Mouse (Mus musculus): ENCODE measurements around the gene Scn1b. TPM values are rescaled to one million over a fixed set of nuclear protein-coding genes. Genes with fewer than 3 reads are reported as not detected.

Gene Scn1b
- polyA plus RNA-seq, 1 experiment from 2014 or later = 6.8 TPM

DNA sequence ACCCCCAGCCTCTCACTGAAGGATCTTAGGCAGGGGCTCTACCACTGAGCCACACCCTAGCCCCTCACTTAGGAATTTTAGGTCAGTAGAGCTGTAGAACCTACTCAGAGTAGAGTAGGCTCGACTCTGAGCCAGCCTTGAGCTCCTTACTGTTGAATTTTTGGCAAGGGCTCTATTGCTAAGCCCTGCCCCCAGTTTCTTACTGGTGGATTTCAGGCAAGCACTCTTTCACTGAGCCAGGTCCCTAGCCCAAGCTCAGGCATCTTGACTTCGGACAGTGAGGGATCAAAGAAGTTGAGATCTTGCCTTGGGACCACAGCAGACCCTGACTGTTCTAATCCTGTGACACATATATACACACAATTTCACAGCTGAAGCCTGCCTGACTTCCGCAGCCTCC is 3.1 kb downstream of the Scn1b start:
- WGBS = 86% methylated on average over 3 of the region's 3 CpGs
- no peak overlapping the region for H3K27ac ChIP-seq (replicated peaks)
- peaks cover 21% of the 10 kb centered on the region for H3K4me1 ChIP-seq (replicated peaks)
- H3K4me3 ChIP-seq = no peak overlapping the region
- no peak overlapping the region for H3K4me2 ChIP-seq
- peaks cover 7% of the 10 kb centered on the region for H3K36me3 ChIP-seq
- no peaks in the 10 kb centered on the region for H3K9me3 ChIP-seq
- ATAC-seq (ENCODE audit: low read depth) = no peak
- no peak overlapping the region for H3K9ac ChIP-seq
- peaks cover 35% of the 10 kb centered on the region for H3K27me3 ChIP-seq

- 91% methylated on average over 16 of the region's 16 CpGs for WGBS
- ATAC-seq (ENCODE audit: low read depth) = no peak
These were observed 3.9 kb downstream of the Scn1b start for GRCm38 (mm10) chr7:31122641-31123631.

DNA sequence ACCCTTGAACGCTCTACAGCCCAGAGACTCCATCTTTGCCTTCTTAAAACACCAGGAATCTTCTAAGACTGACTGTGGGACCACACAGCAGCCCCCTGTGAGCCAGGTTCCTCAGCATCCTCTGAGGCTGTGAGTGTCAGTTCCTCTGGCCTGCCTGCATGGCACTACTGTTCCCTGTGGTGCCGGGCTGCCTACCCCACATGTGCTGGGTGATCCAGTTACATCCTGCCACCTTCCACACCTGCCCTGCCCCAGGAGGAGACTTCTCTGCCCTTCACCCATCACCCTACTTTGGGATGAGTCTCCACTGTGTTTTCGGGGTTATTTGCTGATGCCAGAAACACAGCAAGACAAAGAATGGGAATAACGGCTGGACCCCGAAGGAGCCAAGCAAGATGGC is 7.2 kb downstream of the Scn1b start:
- 86% methylated on average over 5 of the region's 5 CpGs for WGBS
- H3K27me3 ChIP-seq = peaks cover 11% of the 10 kb centered on the region
- H3K4me2 ChIP-seq = no peak overlapping the region
- no peak overlapping the region for H3K9ac ChIP-seq
- no peaks in the 10 kb centered on the region for H3K9me3 ChIP-seq
- H3K4me1 ChIP-seq (replicated peaks) = 0 out of 2 replicates have a peak, but pooled peaks cover 8% of the 10 kb centered on the region
- no peak for ATAC-seq (ENCODE audit: low read depth)
- H3K36me3 ChIP-seq = no peaks in the 10 kb centered on the region
- H3K4me3 ChIP-seq = no peak overlapping the region
- no peak overlapping the region for H3K27ac ChIP-seq (replicated peaks)

More at GRCm38 (mm10) chr7:31122641-31123631, 3.9 kb downstream of the Scn1b start:
- Histone ChIP-seq H3K27ac (replicated peaks) (no peak overlapping the region), H3K4me3 (no peak overlapping the region), H3K36me3 (no peaks in the 10 kb centered on the region), H3K27me3 (peaks cover 35% of the 10 kb centered on the region), H3K9me3 (no peaks in the 10 kb centered on the region), H3K9ac (no peak overlapping the region), H3K4me2 (no peak overlapping the region), H3K4me1 (replicated peaks) (peaks cover 21% of the 10 kb centered on the region)

GRCm38 (mm10) chr7:31118486-31118885 is 8.3 kb downstream of the Scn1b start:
- Histone ChIP-seq H3K9ac (no peak overlapping the region), H3K9me3 (no peaks in the 10 kb centered on the region), H3K4me2 (no peak overlapping the region), H3K4me3 (no peak overlapping the region), H3K36me3 (no peaks in the 10 kb centered on the region), H3K27ac (replicated peaks) (no peak overlapping the region), H3K27me3 (peaks cover 7% of the 10 kb centered on the region; the same call in 1 of the 2 replicates), H3K4me1 (replicated peaks) (0 out of 2 replicates have a peak, but pooled peaks cover 8% of the 10 kb centered on the region)
- ATAC-seq (ENCODE audit: low read depth) = no peak
- 77% methylated on average over 7 of the region's 7 CpGs for WGBS

GRCm38 (mm10) chr7:31117465-31117864 is 9.3 kb downstream of the Scn1b start:
- 78% methylated on average over 11 of the region's 11 CpGs for WGBS
- no peaks in the 10 kb centered on the region for H3K9me3 ChIP-seq
- no peak overlapping the region for H3K27ac ChIP-seq (replicated peaks)
- H3K4me1 ChIP-seq (replicated peaks) = 0 out of 2 replicates have a peak, but pooled peaks cover 8% of the 10 kb centered on the region
- H3K4me3 ChIP-seq = no peak overlapping the region
- ATAC-seq (ENCODE audit: low read depth) = no peak
- H3K9ac ChIP-seq = no peak overlapping the region
- no peaks in the 10 kb centered on the region for H3K36me3 ChIP-seq
- H3K4me2 ChIP-seq = no peak overlapping the region
- H3K27me3 ChIP-seq = peaks cover 7% of the 10 kb centered on the region; the same call in 1 of the 2 replicates

DNA sequence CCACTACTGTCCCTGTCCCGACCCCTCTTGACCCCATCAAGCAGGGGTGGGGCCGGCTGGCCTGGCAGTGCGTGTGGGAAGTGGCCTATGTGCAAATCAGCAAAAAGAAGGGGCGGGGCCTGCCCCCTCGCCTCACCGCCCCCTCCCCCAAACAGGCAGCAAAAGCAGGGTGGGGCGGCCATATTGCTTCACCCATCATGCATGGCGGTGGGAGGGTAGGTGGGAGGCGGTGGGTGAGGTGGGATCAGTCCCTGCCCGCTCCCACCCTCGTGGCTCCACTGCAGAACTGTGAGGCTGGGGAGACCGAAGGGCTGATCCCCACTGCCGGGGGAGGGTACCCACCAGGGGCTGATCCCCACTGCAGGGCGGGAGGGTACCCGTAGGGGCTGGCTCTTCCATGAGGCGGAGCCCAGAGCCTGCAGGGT is 10.1 kb downstream of the Scn1b start:
- no peak overlapping the region for H3K27ac ChIP-seq (replicated peaks)
- ATAC-seq (ENCODE audit: low read depth) = no peak
- 39% methylated on average over 16 of the region's 16 CpGs for WGBS

DNA sequence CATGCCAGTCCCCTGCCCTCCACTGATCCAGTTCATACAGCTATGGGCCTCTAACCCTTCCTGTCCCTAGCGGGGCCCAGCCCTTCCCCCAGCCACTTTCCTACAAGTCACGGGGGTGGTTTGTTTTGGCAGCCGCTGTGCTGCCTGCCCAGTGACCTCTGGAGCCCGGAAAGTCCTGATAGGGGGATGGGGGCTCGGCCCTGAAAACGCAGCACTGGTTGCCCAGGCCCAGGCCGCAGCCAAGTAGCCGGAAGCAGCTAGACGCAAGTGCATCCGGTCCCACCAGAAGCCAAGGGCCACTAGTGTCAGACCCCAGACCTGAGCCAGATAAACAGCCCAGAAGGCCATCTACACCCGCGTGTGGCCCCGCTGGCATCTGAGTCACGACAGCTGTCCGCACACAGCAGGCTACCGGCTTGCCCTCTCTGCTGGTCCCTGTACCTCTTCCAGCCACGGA is 11.2 kb downstream of the Scn1b start:
- H3K36me3 ChIP-seq = no peaks in the 10 kb centered on the region
- 31% methylated on average over 17 of the region's 17 CpGs for WGBS
- 0 out of 2 replicates have a peak, but pooled peaks cover 8% of the 10 kb centered on the region for H3K4me1 ChIP-seq (replicated peaks)
- no peak overlapping the region for H3K4me3 ChIP-seq
- no peak overlapping the region for H3K27ac ChIP-seq (replicated peaks)
- ATAC-seq (ENCODE audit: low read depth) = no peak
- H3K9me3 ChIP-seq = no peaks in the 10 kb centered on the region
- no peak overlapping the region for H3K9ac ChIP-seq
- H3K27me3 ChIP-seq = peaks cover 7% of the 10 kb centered on the region; the same call in 1 of the 2 replicates
- no peak overlapping the region for H3K4me2 ChIP-seq

More for the DNA sequence above, 10.1 kb downstream of the Scn1b start:
- Histone ChIP-seq H3K27me3 (peaks cover 7% of the 10 kb centered on the region; the same call in 1 of the 2 replicates), H3K4me2 (no peak overlapping the region), H3K4me1 (replicated peaks) (0 out of 2 replicates have a peak, but pooled peaks cover 8% of the 10 kb centered on the region), H3K9ac (no peak overlapping the region), H3K9me3 (no peaks in the 10 kb centered on the region), H3K36me3 (no peaks in the 10 kb centered on the region), H3K4me3 (no peak overlapping the region)

- Histone ChIP-seq H3K27ac (replicated peaks) (no peak within 1 kb of the TSS), H3K4me3 (no peak within 1 kb of the TSS), H3K9me3 (no peaks in the 10 kb centered on the region), H3K27me3 (peaks cover 7% of the 10 kb centered on the region; the same call in 1 of the 2 replicates), H3K4me1 (replicated peaks) (0 out of 2 replicates have a peak, but pooled peaks cover 8% of the 10 kb centered on the region), H3K9ac (no peak within 1 kb of the TSS), H3K4me2 (no peak within 1 kb of the TSS), H3K36me3 (no peaks in the 10 kb centered on the region)
- 19% methylated on average over 15 of the region's 15 CpGs for WGBS
- ATAC-seq (ENCODE audit: low read depth) = no peak
These were observed 11.6 kb downstream of the Scn1b start, which contains the start of gene Hpn for GRCm38 (mm10) chr7:31115182-31115581. Hpn (minus strand) TSS chr7:31115290.

DNA sequence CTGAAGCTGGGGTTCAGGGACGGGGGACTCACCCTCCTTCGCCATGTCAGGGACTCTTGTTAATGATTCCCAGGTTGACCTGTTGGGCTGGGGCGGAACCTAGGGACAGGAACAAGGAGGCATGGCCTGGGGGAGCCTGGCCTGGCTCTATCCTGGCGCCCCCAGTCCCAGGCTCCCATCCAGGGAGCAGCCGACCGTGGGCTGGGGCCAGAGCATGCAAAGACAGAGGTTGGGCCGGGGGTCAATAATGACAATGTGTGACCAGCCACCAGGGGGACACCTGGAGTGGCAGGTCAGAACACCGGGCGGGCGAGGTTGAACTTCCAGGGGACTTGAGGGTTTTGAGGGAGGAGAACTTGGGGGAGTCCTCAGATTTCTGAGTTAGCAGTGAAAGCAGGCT is 12.2 kb downstream of the Scn1b start:
- peaks cover 7% of the 10 kb centered on the region; the same call in 1 of the 2 replicates for H3K27me3 ChIP-seq
- H3K4me1 ChIP-seq (replicated peaks) = 0 out of 2 replicates have a peak, but pooled peaks cover 8% of the 10 kb centered on the region
- H3K4me3 ChIP-seq = no peak overlapping the region
- ATAC-seq (ENCODE audit: low read depth) = no peak
- 58% methylated on average over 10 of the region's 10 CpGs for WGBS
- H3K9ac ChIP-seq = no peak overlapping the region
- H3K4me2 ChIP-seq = no peak overlapping the region
- no peaks in the 10 kb centered on the region for H3K36me3 ChIP-seq
- H3K9me3 ChIP-seq = no peaks in the 10 kb centered on the region
- no peak overlapping the region for H3K27ac ChIP-seq (replicated peaks)

DNA sequence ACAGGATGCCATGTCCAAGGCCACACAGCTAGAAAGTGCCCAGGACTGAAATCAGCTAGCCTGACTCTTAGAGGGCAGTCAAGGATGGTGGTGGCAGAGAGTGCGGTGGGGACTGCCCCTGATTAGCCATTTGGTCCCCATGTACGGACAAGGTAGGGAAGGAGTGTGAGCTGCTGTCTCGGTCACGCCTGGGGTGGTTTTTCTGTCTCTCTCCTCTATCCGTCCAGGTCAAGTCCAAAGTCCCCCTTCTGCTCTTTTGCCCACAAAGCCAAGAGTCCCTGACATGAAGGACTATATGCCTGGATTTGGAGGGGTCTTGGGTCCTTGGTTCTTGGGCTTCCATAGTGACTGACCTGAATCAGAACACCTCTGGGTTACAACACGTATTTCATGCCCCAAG is 13.0 kb downstream of the Scn1b start:
- peaks cover 8% of the 10 kb centered on the region; the same call in 1 of the 2 replicates for H3K4me1 ChIP-seq (replicated peaks)
- 82% methylated on average over 6 of the region's 6 CpGs for WGBS
- H3K36me3 ChIP-seq = no peaks in the 10 kb centered on the region
- peaks cover 7% of the 10 kb centered on the region; the same call in 1 of the 2 replicates for H3K27me3 ChIP-seq
- no peak overlapping the region for H3K27ac ChIP-seq (replicated peaks)
- ATAC-seq (ENCODE audit: low read depth) = no peak
- H3K9me3 ChIP-seq = no peaks in the 10 kb centered on the region
- H3K4me3 ChIP-seq = no peak overlapping the region
- no peak overlapping the region for H3K4me2 ChIP-seq
- no peak overlapping the region for H3K9ac ChIP-seq

GRCm38 (mm10) chr7:31112036-31112435 is 14.8 kb downstream of the Scn1b start:
- Histone ChIP-seq H3K27ac (replicated peaks) (no peak overlapping the region), H3K4me3 (no peak overlapping the region), H3K9ac (no peak overlapping the region), H3K27me3 (peaks cover 7% of the 10 kb centered on the region; the same call in 1 of the 2 replicates), H3K36me3 (no peaks in the 10 kb centered on the region), H3K4me2 (no peak overlapping the region), H3K9me3 (no peaks in the 10 kb centered on the region), H3K4me1 (replicated peaks) (peaks cover 8% of the 10 kb centered on the region; the same call in 1 of the 2 replicates)
- ATAC-seq (ENCODE audit: low read depth) = no peak
- WGBS = 59% methylated on average over 4 of the region's 4 CpGs

DNA sequence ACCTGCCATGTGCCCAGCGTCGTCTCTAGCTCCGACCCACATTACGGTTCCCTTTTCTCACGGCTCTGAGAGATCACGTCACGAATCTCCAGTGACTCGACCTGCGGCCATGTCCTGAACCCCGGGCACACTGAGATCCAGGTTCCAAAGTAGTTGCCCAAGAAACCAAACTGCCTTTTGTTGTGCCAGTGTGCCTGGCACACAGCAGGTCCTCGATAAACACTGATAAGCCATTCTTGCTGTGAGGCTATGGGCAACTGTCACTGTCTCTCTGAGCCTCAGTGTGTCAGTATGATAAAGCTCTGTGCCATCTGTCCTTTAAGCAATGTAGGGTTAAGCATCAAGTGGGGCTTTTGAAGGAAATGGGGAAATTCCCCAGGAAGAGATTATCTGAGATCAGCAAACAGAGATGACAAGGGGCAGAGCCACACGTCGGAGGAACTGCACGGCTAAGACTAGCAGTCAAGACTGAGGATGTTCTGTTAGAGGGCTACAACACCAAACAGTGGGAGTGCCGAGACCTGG is 15.9 kb downstream of the Scn1b start:
- peaks cover 7% of the 10 kb centered on the region; the same call in 1 of the 2 replicates for H3K27me3 ChIP-seq
- no peaks in the 10 kb centered on the region for H3K9me3 ChIP-seq
- H3K27ac ChIP-seq (replicated peaks) = no peak overlapping the region
- 90% methylated on average over 15 of the region's 15 CpGs for WGBS
- H3K9ac ChIP-seq = no peak overlapping the region
- no peaks in the 10 kb centered on the region for H3K36me3 ChIP-seq
- no peak overlapping the region for H3K4me2 ChIP-seq
- ATAC-seq (ENCODE audit: low read depth) = no peak
- H3K4me1 ChIP-seq (replicated peaks) = peaks cover 8% of the 10 kb centered on the region; the same call in 1 of the 2 replicates
- no peak overlapping the region for H3K4me3 ChIP-seq
